Mouse (Mus musculus) embryonic facial prominence, embryonic 14.5 days (tissue): ENCODE measurements at regions not wholly inside any gene's neighbourhood (a gene's known extent, or its start where the extent isn't known, plus 50 kb on each side); places are given as distances from the start of the nearest gene placed in this dataset.
A peak's percentile ranks its signal among the peaks of the same experiment; 100 is the strongest.
"Not testable (repeated sequence)": the region's sequence is repeated elsewhere in the genome, so short reads cannot be mapped to it uniquely, and the experiment has no call there.

Source experiments
- ATAC-seq: fragments of 200-750 bp; cut with Nextera tagmentation; 2 replicates; pipeline ENCODE4 v1.8.0; 2017; ENCODE audit warnings: low read depth, moderate number of reproducible peaks, moderate TSS enrichment
- DNase-seq: peaks from one replicate; pipeline ENCODE4 v3.0.0-alpha.2; 2015; ENCODE audit warnings: low spot score
- H3K27ac ChIP-seq: fragments of 300-500 bp; sonication (generic); replicated peaks from 2 replicates; pipeline ENCODE4 v1.5.1; 2014; ENCODE audit warnings: low read depth, mild to moderate bottlenecking, low read length, moderate library complexity
- H3K27me3 ChIP-seq: fragments of 300-500 bp; sonication (generic); replicated peaks from 2 replicates; pipeline ENCODE4 v1.6.1; 2014; ENCODE audit warnings: low read length; ENCODE audit not compliant: control insufficient read depth, insufficient read depth
- H3K36me3 ChIP-seq: fragments of 300-500 bp; sonication (generic); 2 replicates; pipeline ENCODE4 v1.6.1; 2014; ENCODE audit warnings: low read length, mixed read lengths; ENCODE audit not compliant: control insufficient read depth, insufficient read depth
- H3K4me1 ChIP-seq: fragments of 300-500 bp; sonication (generic); 2 replicates; pipeline ENCODE4 v1.6.1; 2014; ENCODE audit warnings: antibody characterized with exemption, low read length; ENCODE audit not compliant: control insufficient read depth, insufficient read depth
- H3K4me2 ChIP-seq: fragments of 300-500 bp; sonication (generic); 2 replicates; pipeline ENCODE4 v1.6.1; 2014; ENCODE audit warnings: low read depth, mild to moderate bottlenecking, low read length, moderate library complexity, mixed read lengths
- H3K4me3 ChIP-seq: fragments of 300-500 bp; sonication (generic); 2 replicates; pipeline ENCODE4 v1.5.1; 2014; ENCODE audit warnings: low read depth, mild to moderate bottlenecking, low read length
- H3K9ac ChIP-seq: fragments of 300-500 bp; sonication (generic); 2 replicates; pipeline ENCODE4 v1.6.1; 2014; ENCODE audit warnings: low read depth, mild to moderate bottlenecking, low read length, moderate library complexity, mixed read lengths
- H3K9me3 ChIP-seq: fragments of 300-500 bp; sonication (generic); 2 replicates; pipeline ENCODE4 v1.6.1; 2016; ENCODE audit warnings: low read length; ENCODE audit not compliant: control insufficient read depth
- WGBS: fragments of 180-500 bp; shearing (Covaris S2); extraction: QIAGEN DNeasy Blood & Tissue Kit; methylation state at CpG from one replicate; pipeline ENCODE4 v1.1.7; 2014; 5-methylcytosine and 5-hydroxymethylcytosine counted together

DNA sequence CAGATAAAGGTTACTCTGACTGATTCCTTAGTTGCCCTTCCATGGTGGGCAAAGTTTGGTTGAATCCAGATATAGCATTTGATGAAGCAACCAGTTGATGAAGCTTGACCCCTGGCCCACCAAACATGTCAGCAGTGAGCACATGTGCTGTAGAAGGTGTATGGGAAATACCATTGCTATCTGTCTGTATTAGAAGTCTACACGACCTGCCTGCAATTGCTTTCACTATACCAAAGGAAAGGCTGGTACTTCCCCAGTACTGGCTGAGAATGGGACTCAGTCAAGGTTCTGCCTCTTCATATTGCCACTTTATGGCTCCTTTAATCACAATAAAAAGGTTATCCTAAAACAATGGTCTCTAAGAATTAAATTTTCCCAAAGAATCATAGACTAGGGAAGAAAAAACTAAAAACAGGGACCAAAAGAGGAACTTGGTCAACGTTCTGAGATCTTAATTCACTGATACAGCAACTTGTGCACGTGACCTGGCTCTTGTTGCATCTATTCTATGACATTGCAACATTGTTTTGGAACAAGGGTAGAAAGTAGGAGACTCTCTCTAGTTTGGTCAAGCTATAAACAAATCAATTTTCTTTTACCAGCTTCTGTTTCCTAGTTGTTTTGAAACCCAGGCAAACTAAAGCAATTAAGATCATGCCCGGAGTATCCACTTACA lies 284.0 kb downstream of the Rapgef2 start:
- Histone ChIP-seq H3K4me3 (no peak overlapping the region), H3K27me3 (no peaks in the 10 kb centered on the region), H3K9ac (no peak overlapping the region), H3K4me1 (no peaks in the 10 kb centered on the region), H3K27ac (no peak overlapping the region), H3K36me3 (no peaks in the 10 kb centered on the region), H3K4me2 (no peak overlapping the region), H3K9me3 (no peaks in the 10 kb centered on the region)
- WGBS, result 68% methylated on average over 4 of the region's 4 CpGs
- ATAC-seq, result no peak
- no peak for DNase-seq

DNA sequence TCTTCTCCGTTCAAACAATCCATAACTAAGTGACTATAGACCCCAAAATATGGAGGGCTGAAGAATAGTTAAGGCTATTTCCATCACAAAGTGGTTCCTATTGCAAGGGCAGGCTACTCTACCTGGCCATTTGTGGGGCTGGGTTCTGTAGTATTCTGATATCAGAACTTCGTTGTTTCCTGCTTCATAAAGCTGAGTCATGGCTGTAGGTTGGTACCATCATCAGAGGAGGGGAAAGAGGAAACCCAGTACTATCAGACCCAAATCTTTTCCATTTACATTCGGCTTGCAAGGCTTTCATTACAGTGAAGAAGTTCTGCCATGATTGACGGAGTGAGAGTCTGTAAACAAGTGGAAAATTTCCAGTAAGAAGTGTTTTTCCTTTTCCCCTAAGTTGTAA lies 284.6 kb downstream of the Rapgef2 start:
- Histone ChIP-seq H3K27me3 (no peaks in the 10 kb centered on the region), H3K27ac (no peak overlapping the region), H3K9ac (no peak overlapping the region), H3K4me3 (no peak overlapping the region), H3K4me2 (no peak overlapping the region), H3K9me3 (no peaks in the 10 kb centered on the region), H3K4me1 (no peaks in the 10 kb centered on the region), H3K36me3 (no peaks in the 10 kb centered on the region)
- ATAC-seq, result no peak
- no peak for DNase-seq
- WGBS, result 87% methylated on average over 4 of the region's 4 CpGs

DNA sequence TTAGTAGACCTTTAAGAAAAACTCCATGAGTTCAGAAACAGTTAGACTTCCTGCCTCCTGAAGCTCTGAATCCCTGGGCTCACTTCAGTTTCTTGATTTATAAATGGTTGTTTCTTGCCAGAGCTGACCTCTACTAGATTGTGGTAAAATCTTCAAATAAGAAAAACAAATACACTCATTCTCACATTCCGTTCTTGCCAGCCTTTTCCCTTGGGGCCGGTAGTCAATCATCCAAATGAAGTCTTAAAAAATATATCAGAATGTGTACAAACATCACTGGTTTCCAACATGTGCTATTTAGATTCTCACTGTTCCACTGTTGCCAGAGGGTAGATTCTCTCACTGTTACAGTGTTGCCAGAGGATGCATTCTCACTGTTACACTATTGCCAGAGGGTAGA lies 286.0 kb downstream of the Rapgef2 start:
- ATAC-seq, result no peak
- 54% methylated on average over 2 of the region's 2 CpGs for WGBS
- no peaks in the 10 kb centered on the region for H3K4me1 ChIP-seq
- no peaks in the 10 kb centered on the region for H3K27me3 ChIP-seq
- H3K4me2 ChIP-seq, result no peak overlapping the region
- no peaks in the 10 kb centered on the region for H3K9me3 ChIP-seq
- H3K4me3 ChIP-seq, result no peak overlapping the region
- no peak overlapping the region for H3K9ac ChIP-seq
- DNase-seq, result no peak
- H3K27ac ChIP-seq, result no peak overlapping the region
- no peaks in the 10 kb centered on the region for H3K36me3 ChIP-seq

DNA sequence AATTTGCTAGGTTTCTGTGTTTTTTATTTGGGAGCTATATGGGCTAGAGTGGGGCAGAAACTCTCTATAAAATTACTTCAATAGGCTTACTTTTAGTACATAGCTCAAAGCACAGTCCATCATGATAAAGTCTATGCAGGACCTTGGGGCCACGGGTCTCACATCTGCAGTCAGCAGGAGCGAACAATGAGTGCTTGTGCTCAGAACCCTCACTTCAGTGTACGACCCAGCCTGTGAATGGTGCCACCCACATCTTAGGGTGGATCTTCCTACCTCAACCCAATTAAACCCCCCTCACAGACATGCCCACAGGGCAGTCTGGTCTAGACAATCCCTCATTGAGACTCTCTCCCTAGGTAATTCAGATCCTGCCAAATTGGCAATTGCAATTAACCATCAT lies 286.5 kb downstream of the Rapgef2 start:
- H3K36me3 ChIP-seq, result no peaks in the 10 kb centered on the region

DNA sequence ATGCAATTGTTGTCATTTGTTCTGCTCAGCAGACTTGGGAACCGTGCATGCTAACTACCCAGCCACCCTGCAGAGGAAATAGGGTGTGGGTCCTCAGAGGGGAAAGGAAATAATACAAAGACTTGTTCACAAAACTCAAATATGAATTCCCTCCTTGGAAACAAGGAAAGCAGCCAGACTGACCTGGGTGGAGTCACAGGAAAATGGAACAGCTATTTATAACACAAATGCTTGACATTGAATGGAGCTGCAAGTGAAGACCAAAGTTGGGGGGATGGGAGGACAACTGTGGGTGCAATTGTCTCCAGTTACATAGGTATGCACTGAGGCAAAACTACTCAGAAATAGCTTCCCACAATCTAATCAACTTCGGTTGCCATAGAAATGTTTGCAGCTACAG lies 298.2 kb downstream of the Rapgef2 start:
- H3K9ac ChIP-seq, result no peak overlapping the region
- no peaks in the 10 kb centered on the region for H3K4me1 ChIP-seq
- H3K27ac ChIP-seq, result no peak overlapping the region
- H3K9me3 ChIP-seq, result no peaks in the 10 kb centered on the region
- WGBS, result 65% methylated on average over 2 of the region's 2 CpGs
- H3K4me2 ChIP-seq, result no peak overlapping the region
- DNase-seq (peak; percentile 15), ATAC-seq (no peak)
- H3K36me3 ChIP-seq, result no peaks in the 10 kb centered on the region
- H3K4me3 ChIP-seq, result no peak overlapping the region
- no peaks in the 10 kb centered on the region for H3K27me3 ChIP-seq

More for the DNA sequence above, 286.5 kb downstream of the Rapgef2 start:
- no peaks in the 10 kb centered on the region for H3K4me1 ChIP-seq
- ATAC-seq (no peak), DNase-seq (no peak)
- H3K9me3 ChIP-seq, result no peaks in the 10 kb centered on the region
- WGBS, result 38% methylated on average over 3 of the region's 3 CpGs
- H3K9ac ChIP-seq, result no peak overlapping the region
- no peak overlapping the region for H3K27ac ChIP-seq
- H3K27me3 ChIP-seq, result no peaks in the 10 kb centered on the region
- no peak overlapping the region for H3K4me2 ChIP-seq
- H3K4me3 ChIP-seq, result no peak overlapping the region

DNA sequence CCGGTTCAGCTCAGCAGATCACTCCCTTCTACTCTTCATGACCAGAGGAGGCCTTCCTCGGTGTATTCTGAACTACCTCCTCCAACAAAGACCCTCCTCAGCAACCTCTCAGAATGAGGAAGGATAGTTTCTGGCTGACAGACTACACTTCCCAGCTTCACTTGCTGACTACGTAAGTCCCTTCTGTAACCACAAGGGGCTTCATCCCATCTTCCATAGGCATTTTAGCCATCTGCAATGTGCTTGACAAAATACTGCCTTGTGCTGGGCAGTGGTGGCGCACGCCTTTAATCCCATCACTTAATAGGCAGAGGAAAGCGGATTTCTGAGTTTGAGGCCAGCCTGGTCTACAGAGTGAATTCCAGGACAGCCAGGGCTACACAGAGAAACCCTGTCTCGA lies 299.6 kb downstream of the Rapgef2 start:
- Histone ChIP-seq H3K4me2 (no peak overlapping the region), H3K4me3 (no peak overlapping the region), H3K27ac (no peak overlapping the region), H3K4me1 (no peaks in the 10 kb centered on the region), H3K9me3 (no peaks in the 10 kb centered on the region), H3K9ac (no peak overlapping the region), H3K27me3 (no peaks in the 10 kb centered on the region), H3K36me3 (no peaks in the 10 kb centered on the region)
- no peak for DNase-seq
- 66% methylated on average over 6 of the region's 7 CpGs for WGBS
- ATAC-seq, result no peak

DNA sequence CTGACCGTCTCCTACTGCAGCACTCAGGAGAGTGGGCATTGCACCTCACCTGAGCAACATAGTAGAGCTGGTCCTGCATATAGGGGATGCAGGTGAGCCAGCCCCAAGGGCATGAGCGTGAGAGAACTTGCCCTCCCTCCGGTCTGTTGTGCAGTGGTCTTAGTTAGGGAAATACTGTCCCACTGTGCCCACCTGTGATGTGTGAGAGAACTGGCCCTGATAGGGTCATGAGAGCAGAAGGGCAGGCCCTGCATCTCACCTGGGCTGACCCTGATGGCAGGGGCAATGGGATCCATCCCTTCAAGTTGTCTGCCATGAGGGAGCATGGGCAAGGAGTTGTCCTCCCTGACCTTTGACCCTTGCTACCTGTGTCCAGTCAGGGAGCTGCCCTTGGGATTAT lies 305.3 kb downstream of the Rapgef2 start:
- DNase-seq (no peak), ATAC-seq (no peak)
- Histone ChIP-seq H3K36me3 (no peaks in the 10 kb centered on the region), H3K4me1 (no peaks in the 10 kb centered on the region), H3K4me3 (no peak overlapping the region), H3K27me3 (no peaks in the 10 kb centered on the region), H3K9me3 (no peaks in the 10 kb centered on the region), H3K9ac (no peak overlapping the region), H3K27ac (no peak overlapping the region), H3K4me2 (no peak overlapping the region)
- WGBS, result 92% methylated on average over 3 of the region's 3 CpGs

DNA sequence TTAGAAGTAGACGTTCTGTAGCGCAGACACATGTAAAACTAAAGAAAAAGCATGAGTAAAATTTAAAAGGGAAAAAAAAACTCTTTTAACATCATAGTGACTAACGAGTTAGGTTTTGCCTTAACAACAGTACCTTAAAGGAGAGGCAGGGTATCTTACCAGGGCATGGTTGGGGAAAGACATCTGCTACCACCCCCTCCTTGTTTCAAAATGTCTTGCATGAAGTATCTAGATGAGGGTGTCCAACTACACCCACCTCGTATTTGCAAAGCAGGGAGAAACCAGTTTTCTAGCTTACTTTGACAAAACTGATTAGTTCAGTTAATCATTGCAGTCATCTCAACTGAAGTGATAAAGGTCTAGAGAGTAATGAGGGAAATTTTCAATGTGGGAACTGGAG lies 307.5 kb downstream of the Rapgef2 start:
- DNase-seq (no peak), ATAC-seq (no peak)
- Histone ChIP-seq H3K4me3 (no peak overlapping the region), H3K36me3 (no peaks in the 10 kb centered on the region), H3K27me3 (no peaks in the 10 kb centered on the region), H3K27ac (no peak overlapping the region), H3K9me3 (no peaks in the 10 kb centered on the region), H3K4me2 (no peak overlapping the region), H3K9ac (no peak overlapping the region), H3K4me1 (no peaks in the 10 kb centered on the region)
- 87% methylated on average over 4 of the region's 4 CpGs for WGBS

DNA sequence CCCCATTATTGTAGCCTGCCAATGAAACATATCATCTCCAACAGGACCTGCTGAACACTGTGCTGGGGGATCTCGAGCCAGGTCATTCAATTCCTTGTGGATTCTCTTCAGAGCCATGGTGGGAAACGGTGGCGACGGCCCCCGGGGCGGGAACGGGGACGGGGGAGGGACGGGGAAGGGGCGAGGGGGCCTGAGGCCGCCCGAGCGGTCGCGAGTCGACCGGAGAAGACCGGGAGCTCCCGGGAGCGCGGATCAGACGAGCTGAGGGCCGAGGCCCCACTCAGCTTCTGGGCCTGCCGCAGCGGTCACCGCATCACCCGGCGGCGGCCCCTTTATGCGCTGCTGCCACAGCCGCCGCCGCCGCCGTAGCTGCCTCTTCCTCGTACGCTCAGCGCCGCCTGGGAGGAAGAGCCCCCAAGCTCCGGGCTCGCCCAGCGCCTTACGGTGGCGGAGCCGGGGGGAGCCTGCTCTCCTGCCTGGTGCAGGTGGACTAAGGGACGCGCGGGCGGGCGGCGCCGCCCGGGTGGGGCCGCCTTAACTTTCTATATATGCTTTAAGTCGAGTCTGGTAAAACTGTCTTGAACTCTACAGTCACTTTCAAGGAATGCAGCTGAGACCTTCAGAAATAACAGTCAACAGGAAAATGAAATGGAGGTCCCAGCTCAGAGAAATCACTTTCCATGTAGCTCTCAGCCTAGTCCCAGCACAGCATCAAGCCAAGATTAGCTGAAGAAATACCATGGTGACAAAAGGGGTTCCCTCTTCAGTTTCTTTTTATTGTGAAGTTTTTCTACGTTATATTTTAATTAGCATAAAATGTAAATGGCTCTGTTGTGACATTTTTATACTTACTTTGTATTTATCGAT lies 319.4 kb downstream of the Rapgef2 start:
- H3K27ac ChIP-seq, H3K36me3 ChIP-seq, H3K4me1 ChIP-seq, DNase-seq, H3K27me3 ChIP-seq, H3K9me3 ChIP-seq: not testable (repeated sequence)
- Histone ChIP-seq H3K9ac (peak overlapping the region; percentile 62), H3K4me3 (peak overlapping the region; percentile 49), H3K4me2 (peak overlapping the region; percentile 69)
- WGBS, result 10% methylated on average over 17 of the region's 57 CpGs
- peak; percentile 83 for ATAC-seq
